Mouse (Mus musculus) common myeloid progenitor, adult 5-6 weeks (primary cell): ENCODE data around the gene Dmrt2. TPM values are rescaled to one million over a fixed set of nuclear protein-coding genes. Genes with fewer than 3 reads are reported as not detected.

ENCODE experiments used
- ATAC-seq: replicated peaks from 2 replicates; pipeline ENCODE4 v1.8.0; 2016; ENCODE audit warnings: low read depth, mild to moderate bottlenecking, moderate TSS enrichment, inconsistent platforms; ENCODE audit not compliant: poor library complexity, severe bottlenecking
- total RNA-seq: library from RNA; stranded (forward); fragments of 200-1000, 187-1606 nt; gene quantifications from 2 replicates; pipeline ENCODE4 v1.2.3, GENCODE M21; 2017

Dmrt2 gene
- total RNA-seq, 1 experiment from 2014 or later: not detected

GRCm38 (mm10) chr19:25674744-25675143, 2.5 kb downstream of the Dmrt2 start:
- ATAC-seq: no peak

- ATAC-seq: no peak
Observed at GRCm38 (mm10) chr19:25675866-25676440, 3.7 kb downstream of the Dmrt2 start.

DNA sequence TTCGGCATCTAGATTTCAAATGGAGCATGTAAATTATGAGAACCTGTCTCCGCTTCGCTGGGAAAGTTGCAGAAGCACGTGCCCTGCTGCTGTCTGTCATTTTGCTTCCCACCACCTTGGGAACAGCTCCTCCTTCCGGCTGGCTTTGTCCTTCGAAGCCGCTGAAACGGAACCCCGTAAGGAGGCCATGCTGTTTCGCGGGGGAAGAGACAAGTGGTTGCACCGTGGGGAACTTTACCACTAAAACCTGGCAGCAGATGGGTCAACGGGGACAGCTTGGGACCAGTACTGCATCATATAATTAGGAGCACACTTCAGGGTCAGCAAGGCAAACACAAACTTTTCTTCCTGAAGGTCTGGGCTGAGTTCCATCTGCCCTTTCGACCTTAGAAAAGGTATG, 26.6 kb downstream of the Dmrt2 start:
- ATAC-seq: no peak

GRCm38 (mm10) chr19:25713382-25713781, 41.2 kb downstream of the Dmrt2 start:
- no peak for ATAC-seq

GRCm38 (mm10) chr19:25714927-25715326, 42.7 kb downstream of the Dmrt2 start:
- ATAC-seq: no peak

DNA sequence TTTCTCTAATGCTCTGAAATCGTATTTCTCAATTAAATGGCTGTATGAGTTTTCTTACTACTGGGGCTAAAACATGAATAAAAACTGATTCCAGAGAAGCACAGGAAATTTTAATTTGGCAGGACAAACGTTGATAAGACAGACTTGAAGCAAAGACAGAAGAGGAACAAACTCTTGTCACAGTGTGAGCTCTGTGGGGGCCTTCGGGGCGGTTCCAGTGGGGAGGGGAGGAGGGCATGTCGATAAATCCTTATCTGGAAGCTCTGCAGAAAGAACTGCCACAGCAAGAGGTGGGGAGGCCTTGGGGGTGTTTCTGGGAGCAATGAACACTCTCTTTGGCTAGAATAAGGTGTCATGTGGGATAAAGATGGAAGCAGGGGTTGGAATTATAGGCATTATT, 50.4 kb downstream of the Dmrt2 start:
- ATAC-seq: no peak

Other genes with a start within 250 kb of the Dmrt2 start
- not detected in 2 replicates for gene Dmrt1, start 166.8 kb upstream of the Dmrt2 start, total RNA-seq
- gene Dmrt3, start 62.1 kb upstream of the Dmrt2 start, total RNA-seq: not detected in 2 replicates